Mouse (Mus musculus) MN1 (cell line): ENCODE data around the gene Opn1sw.
"Not testable (repeated sequence)": the region's sequence is repeated elsewhere in the genome, so short reads cannot be mapped to it uniquely, and the experiment has no call there.

Source experiments
- DNase-seq: peaks from one replicate; pipeline ENCODE4 v3.0.0-alpha.2; 2016; ENCODE audit warnings: low spot score

Opn1sw gene

DNA sequence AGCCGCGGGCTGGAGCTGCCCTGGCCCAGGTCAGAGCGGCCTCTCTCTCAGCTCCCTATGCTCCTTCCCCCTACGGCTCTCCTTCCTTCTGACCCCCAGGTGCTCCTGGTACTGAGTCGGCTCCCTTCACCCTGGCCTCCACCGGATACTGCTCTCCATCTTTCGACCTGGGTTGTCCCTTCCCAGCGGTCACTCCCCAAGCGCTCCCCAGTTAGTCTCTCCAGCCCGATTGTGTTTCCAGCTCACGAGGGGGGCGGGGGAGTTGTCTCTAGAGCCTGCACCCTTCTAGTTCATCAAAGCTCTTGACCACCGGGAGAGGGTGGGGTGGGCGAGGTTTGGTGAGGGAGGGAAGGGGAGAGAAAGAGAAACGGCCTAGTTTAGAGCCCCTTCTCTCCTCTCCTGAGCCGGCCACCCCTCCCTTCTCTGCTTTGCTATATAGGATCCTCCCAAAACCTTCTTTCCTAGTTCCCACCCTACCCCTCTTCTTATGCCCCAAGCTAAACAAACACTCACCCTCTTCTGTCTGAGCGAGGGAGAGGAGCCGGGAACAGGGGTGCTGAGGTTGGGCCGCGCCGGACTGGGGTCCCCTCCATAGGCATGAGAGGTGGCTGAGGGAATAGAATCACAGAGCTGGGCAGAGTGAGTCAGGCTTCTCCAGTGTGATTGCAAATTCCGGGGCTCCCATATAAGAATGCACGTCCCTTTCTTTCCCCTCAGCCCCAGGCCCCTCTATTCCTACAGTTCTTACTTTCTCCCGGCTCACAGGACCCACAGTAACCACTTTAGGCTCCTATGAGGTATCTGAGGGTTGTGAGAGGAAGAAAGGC, 8.7 kb upstream of the Opn1sw start:
- no peak for DNase-seq

DNA sequence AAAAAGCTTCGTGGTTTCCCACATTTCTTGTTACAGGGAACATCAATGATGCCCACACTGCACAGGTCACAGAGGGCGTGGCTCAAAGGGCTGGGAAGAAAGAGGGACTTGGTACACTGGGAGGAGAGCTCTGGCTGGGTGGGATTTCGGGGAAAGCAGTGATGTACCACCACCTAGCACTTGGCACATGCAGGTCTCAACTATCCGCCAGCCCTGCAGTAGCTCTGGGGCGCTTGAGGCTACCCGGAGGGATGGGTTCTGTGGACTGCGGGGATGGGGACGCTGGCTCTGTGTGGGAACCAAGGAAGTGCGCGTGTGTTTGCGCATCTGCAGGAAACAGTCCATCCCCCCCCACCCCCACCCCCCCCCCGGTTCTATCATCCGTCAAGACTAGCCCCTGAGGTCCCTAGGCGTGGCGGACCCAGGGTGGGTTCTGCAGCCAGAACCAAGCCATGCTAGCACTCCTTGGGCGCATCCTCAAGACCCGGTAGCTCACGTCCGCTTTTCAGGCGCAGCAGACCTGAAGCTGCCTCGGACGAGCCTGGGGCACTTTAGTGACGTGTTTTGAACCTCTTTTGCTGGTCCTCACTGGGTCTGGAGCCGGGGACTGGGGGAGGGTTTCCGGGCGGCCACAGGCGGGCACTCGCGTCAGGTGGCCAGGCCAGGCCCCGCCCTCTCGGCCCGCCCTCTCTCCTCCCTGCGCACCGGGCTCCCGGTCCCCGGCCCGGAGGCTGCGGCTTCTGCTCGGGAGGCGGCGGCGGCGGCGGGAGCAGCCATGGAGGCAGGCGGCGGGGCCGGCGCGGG, 7.8 kb upstream of the Opn1sw start, which contains the start of gene Ccdc136:
Gene Ccdc136, plus strand, starts transcription at position 400 of the 804 bp plus-strand sequence.
- DNase-seq = peak; percentile 85

DNA sequence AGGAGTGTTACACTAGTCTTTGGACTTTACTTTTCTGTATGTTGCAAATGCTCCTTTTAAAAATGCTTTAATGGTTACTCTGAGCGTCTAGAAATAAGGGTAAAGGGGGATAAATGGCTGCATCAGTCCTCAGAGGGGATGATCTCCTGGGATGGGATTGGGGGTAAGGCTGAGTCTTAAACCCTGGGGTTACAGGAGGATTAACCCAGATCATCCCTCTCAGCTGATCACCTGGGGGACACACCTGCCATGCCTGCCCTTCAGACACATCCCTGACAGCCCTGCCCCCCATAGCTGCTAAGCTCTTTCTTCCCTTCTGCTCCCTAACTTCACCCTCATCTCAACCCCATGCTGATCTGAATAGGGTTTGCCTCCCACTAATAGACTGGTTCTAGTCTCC, 6.0 kb upstream of the Opn1sw start:
- DNase-seq = no peak

DNA sequence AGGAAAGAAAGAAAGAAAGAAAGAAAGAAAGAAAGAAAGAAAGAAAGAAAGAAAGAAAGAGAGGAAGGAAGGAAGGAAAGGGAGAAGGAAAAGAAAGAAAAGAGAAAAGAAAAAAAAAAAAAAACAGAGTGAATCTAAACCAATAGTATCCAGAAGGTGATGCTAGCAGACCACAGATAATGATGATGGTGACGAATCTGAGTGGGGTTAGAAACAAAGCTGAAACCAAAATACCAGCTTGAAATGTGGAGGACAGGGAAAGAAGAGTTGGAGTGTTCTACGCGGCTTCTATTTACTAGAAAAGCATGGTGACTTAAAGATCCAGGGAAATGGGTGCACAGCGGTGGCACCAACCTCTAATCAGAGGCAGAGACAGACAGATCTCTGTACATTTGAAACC, 3.5 kb upstream of the Opn1sw start:
- no peak for DNase-seq

DNA sequence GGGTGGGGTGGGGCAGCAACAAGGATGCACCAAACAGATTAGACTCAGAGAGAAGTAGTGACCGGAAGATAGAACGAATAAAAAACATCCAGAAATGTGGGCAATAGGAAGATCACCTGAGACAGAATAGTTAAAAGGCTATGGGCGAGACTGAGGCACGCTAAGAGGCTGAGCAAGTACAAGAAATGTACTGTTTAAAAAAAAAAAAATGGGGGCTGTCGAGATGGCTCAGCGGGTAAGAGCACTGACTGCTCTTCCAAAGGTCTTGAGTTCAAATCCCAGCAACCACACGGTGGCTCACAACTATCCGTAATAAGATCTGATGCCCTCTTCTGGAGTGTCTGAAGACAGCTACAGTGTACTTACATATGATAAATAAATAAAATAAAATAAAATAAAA, 3.0 kb upstream of the Opn1sw start:
- not testable (repeated sequence) for DNase-seq

DNA sequence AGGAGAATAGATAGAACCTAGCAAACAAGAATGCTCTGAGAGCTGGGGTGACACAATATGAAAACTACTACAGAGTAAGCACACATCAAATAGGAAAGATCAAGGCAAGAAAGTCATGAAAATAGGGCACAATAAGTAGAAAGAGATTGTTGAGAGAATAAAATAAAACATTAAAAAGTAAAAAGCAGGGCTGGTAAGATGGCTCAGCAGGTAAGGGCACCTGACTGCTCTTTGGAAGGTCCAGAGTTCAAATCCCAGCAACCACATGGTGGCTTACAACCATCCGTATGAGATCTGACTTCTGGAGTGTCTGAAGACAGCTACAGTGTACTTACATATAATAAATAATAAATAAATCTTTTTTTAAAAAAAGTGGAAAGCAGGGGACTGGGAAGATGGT, 2.2 kb upstream of the Opn1sw start:
- DNase-seq = not testable (repeated sequence)

DNA sequence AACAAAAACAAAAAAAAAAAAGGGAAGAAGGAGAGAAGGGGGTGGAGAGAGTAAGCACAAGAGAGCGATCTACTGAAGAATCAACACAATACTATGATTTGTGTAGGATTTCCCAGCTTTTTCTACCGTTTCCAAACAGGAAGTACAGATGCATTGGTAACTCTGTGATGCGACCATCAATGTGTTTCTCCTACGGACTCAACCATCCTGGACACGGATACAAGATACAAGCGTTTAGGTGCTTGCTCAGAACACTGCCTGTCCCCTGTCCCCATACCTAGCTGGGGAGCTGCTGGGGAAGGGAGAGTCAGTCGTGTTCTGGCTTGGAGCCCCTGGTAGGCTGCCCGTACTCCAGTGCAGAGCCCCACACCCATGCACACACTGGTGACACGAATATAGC, 1.2 kb upstream of the Opn1sw start:
- no peak for DNase-seq

DNA sequence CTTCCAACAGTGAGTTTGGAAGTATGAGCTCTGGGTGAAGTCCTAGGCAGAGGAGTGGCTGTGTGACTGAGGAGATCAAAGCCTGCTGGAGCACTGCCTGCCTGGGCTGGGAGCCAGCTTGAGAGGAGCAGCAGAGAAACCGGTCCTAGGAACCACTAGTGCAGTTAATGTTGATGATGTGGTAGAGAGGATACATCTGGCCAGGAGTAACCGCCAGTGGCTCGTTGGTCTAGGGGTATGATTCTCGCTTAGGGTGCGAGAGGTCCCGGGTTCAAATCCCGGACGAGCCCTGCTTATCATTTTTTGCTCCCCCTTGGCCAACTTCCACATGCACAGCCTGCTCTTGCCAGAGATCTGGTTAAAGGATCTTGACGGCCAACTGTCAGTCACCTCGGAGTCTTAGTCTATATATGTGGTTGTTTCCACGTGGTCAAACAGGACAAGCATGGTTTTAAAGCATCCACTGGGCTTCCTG, 375 bp upstream of the Opn1sw start:
- peak; percentile 96 for DNase-seq

DNA sequence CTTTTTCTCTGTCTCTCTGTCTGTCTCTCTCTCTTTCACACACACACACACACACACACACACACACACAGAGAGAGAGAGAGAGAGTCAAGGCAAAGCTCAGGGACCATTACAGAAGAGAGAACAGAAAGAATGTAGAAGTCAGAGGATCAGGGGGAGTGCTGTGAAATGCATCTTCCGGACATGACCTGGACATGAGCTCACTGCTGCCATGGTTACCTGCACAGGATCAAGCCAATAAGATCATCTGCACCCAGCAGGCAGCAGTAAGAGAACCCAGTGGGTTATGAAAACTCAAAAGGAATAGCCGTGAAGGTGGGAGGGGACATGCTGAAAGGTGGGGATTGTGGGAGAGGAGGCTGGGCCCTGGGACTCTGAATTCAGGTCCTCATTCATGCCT, 5.8 kb downstream of the Opn1sw start:
- no peak for DNase-seq

DNA sequence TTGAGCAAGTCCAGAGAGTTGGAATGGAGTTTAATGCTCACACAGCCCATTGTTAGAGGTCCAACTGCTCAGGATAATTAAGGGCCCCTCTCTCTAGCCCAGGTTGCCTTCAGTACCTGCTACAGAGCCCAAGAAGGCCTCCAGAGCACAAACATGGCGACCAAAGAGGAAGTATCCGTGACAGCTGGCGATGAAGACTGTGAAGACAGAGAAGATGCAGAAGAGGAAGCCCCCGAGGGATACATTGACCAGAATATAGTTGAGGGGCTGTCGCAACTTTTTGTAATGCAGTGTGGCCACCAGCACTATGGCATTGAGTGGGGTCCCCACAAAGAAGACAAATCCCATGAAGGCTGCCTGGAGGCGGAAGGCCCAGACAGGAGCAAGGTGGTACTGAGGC, 8.3 kb downstream of the Opn1sw start:
- DNase-seq = no peak

DNA sequence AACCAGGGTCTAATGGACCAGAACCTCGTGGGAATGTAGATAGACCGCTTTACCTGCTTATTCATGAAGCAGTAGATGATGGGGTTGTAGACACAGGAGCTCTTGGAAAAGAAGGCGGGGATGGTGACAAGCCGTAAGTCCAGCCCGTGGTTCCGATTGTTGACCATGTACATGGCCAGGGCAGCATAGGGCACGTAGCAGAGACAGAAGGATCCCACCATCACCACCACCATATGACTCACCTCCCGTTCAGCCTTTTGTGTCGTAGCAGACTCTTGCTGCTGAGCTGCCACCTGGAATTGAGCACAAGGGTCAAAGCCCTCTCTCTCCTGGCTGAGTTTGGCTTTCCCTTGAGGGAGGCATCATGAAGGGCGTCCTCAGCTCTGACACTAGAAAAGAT, 9.6 kb downstream of the Opn1sw start:
- no peak for DNase-seq

DNA sequence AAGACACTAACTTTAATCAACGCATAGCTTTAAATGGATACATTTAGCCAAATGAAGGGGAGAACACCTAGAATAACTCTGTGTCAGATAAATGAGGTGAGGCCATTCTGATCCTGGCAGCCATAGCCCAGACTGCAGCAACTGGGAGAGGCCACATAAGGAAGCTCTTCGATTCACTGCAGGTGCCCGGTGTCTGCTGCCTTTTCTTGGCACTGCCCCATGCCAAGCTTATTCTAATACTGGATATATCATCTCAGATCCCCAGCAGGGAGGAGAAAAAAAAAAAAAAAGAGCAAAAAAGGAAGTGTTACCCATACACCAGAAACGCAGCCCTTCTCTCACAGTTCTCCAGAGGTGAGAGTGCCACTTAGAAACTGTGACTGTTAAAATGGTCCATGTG, 10.9 kb downstream of the Opn1sw start:
- DNase-seq = no peak

DNA sequence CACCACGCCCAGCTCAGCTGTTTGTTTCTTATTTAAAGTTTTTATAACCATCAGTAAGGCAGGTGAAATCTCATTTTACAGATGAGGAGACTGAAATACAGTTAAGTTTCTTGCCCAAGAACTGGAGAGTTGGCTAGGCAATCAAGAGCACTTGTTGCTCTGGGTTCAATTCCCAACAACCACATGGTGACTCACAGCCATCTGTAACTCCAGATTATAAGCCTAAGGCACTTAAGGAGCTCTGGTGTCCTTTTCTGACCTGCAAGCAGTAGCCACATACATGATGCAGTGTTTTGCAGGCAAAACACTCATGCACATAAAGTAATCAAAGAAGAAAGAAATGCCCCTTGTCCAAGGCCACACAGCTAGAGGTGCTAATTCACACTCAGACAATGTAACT, 23.0 kb downstream of the Opn1sw start:
- no peak for DNase-seq

DNA sequence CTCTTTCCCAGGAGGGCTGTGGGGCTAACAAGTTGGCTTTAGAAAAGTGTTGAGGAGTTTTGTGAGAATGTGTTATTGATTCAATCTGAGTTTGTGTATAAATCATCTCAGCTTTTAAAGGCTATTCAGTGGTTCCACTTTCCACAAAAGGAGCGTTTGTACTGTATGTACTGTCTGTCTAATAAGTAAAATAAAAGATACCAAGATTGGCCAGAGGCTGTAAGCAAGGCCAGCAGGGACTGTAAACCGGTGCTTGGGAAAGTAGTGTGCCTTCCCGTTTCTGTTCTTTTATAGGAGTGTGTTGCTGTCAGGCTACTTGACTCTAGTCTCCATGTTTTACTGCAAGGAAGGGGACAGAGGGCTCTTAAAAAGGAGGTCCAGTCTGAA, 25.1 kb downstream of the Opn1sw start:
- DNase-seq = no peak

DNA sequence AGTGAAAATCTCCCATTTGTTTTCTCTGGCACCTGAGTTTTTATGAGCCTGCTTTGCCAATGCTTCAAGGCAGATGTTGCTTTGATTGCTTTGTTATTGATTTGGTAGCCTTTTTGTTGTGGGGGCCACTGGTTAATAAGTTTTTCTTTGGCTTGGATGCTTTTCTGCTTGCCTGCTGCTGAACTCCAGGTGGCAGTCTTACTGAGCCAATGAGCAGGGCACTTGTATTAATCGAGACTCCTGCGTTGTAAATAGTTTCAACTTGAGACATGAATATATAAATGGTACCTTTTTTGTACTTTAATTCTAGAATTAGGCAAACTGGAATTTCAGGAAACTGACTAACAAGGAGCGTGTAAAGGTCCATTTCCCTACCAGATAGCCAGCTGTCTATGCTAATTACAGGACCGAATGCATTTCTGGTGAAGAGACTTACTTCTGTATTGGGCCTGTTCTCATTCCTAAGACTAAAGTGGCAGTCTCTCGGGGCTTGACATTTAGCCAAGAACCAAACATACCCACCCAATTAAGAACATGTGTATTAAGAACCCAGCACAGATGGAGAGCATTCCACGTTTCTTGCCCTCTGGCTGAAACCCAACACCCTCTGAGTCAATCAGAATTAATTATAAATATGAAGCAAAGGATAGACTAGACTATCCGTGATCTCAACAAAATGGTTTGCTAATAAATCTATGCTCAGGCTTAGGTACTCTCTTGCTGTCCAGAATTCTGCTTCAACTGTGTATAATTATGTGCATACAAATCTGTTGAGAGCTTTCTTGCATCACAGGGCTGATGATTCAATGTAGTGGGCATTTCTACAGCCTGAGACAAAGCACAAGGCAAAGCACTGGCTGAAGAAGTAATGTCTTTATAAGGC, 25.8 kb downstream of the Opn1sw start:
- peak; percentile 42 for DNase-seq

DNA sequence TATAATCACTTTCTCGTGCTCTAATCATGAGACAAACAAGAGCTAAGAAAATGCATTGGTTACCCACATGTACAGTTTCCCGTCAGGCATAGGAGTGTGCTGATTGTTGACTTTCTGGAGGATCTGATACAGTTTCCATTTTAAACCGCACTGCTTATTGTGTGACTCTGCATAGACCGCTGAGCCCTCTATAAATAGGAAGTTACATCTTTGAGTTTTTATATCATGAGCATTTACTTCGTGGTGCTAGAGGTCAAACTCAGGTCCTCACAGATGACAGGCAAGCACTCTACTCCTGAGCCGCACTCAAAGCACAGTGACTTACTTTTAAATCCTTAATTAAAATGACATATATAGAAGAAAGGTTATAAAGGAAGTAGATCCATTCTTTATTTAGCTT, 28.1 kb downstream of the Opn1sw start:
- no peak for DNase-seq

DNA sequence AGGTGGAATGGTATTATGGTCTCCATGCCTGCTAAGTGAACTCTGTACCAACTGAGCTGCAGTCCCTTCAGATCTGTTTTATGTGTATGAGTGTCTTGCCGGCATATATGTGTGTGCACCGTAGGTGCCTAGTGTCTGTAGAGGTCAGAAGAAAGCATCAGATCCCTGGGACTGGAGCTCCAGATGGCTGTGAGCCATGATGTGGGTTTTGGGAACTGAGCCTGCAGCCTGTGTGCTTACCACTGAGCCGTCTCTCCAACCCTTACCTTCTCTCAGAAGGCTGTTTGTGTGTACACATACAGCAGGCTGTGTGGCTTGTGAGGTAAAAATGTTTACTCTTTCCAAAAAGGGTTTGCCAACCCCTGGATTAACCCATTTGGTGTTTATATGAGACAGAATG, 28.9 kb downstream of the Opn1sw start:
- no peak for DNase-seq

DNA sequence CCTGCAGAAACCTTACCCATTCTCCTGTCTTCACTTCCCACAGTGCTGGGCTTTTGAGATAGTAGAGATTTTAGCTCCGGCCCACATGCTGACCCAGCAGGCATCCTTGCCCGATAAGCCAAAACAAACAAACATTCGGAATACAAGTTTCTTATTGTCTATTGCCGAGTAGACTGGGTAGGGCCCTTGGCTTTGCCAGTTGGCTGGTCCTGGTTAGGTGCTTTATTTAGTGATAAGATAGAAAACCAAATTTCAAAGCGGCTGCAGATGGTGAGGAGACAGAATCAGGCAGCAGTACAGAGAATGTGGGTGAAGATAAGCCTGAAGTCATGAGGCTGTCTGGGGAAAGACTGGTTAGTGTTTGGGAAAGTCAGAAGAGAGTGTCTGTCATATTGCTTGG, 35.5 kb downstream of the Opn1sw start:
- DNase-seq = no peak

DNA sequence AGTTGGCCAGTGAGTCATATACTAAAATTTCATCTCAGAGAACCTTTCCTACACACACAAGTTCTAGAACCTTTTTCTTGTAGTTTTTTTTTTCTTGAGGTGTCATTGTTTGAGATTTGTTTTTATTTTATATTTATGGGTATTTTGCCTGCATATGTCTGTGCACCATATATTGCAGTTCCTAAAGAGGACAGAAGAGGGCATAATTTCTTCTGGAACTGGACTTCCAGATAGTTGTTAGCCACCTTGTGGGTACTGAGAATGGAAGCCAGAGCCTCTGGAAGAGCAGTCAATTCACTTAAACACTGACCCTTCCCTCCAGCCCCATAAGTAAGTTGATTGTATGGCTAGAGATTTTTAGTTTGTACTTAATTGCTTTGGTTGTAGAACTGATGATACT, 36.7 kb downstream of the Opn1sw start:
- DNase-seq = no peak

DNA sequence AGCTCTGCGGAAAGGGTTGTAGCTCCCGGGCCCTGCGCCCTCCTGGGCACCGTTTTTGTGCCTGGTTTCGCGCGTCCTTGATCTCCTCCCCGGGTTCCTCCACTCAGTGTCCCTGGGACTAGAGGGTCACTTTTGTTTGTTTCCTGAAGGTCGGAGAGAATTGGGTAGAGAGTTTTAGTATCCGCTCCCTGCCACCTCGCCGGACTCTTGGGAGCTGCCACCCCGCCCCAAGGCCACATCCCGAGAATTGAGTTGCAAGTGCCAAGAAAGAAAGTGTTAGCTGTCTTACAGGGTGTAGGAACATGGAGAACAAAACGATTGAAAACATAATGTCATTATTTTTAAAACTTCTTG, 39.9 kb downstream of the Opn1sw start:
- DNase-seq = peak; percentile 51

DNA sequence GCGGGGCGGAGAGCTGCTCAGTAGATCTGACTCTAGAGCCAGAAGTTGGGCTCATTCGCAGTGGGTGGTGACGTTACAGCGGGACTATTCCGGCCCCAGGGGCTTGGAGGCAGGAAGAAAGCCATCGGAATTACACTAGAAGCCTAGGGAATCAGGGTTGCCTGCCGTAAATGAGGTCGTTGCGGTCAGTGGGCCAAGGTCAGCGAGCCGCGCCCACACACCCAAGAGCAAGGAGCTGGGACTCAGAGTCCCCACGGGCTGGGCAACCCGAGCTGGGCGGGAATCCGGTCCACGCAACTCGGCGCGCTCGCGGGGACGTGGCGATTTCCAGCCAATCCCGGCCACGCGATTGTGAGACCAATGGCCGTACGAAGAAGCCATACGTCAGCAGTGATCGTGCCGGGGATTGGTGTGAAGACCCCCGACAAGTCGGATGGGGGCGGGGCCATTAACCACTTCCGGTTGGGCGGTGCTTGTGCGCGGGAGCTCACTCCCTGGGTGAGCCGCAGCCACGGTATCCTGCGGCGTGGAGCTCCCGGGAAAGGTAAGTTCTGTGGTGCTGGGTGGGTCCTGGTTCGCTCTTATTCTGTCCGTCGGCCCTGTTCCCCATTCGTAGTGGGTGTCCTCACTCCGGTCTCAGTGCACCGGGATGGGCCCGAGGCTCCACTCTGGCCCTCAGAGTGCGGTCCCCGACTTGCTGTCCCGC, 40.5 kb downstream of the Opn1sw start, which contains the start of gene Calu:
Gene Calu, plus strand, starts transcription at position 405 of the 706 bp plus-strand sequence.
- peak; percentile 99 for DNase-seq

DNA sequence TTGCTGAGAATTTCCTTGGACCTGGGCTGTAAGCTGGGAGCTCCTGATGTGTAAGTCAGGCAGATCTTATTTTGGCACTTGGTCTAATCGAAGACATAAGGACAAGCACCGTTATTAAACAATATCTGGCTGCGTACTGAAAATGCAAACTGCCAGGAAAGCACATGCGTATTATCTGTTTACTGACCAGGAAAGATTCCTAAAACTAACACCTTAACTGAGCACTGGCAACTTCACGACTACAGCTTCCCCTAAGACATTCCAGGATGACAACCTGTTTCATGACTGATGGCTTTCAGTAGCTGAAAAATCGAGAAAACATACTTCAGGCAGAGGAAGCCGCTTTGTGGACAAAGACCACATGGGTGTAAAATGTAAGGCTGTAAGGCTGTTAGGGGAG, 41.1 kb downstream of the Opn1sw start:
- DNase-seq = no peak
